7 mouse cellular contexts compared by ENCODE assay signal in genomic region chr9:66938836-66939235, GRCm38 (mm10). TPM values are rescaled to one million over a fixed set of nuclear protein-coding genes. Genes with fewer than 3 reads are reported as not detected.
DNase-seq lines count a peak whose midpoint lies in the region; ATAC-seq and TF ChIP-seq lines count a peak whose summit lies in the region.

No protein-coding gene starts in this region.

- ATAC-seq in liver, embryonic 11.5 days (replicated peaks; ENCODE audit: low FRiP score) = no peak
- peak; percentile 72 for ATAC-seq in stomach, postnatal 0 days (ENCODE audit: low FRiP score, low TSS enrichment)

- TF ChIP-seq POLR2A in lung, adult 2 months (IDR thresholded peaks at IDR 0.05; ENCODE audit: borderline replicate concordance, extremely low read depth, low read depth, low read length) = no peak

- H3K4me3 ChIP-seq in liver, embryonic 11.5 days (ENCODE audit: low read depth, low read length) = no peak overlapping the region
- no peak overlapping the region for H3K4me3 ChIP-seq in lung, adult 2 months (replicated peaks; ENCODE audit: extremely low read depth, low read depth, low read length)
- H3K4me3 ChIP-seq in stomach, postnatal 0 days (ENCODE audit: low read depth, low read length) = no peak overlapping the region

- TF ChIP-seq EP300 in stomach, postnatal 0 days (optimal IDR thresholded peaks at IDR 0.05) = no peak

- no peak overlapping the region for H3K4me2 ChIP-seq in liver, embryonic 11.5 days
- H3K4me2 ChIP-seq in stomach, postnatal 0 days (replicated peaks; ENCODE audit: low read depth) = no peak overlapping the region

- no peak overlapping the region for H3K27ac ChIP-seq in liver, embryonic 11.5 days (ENCODE audit: low read depth, low read length)
- no peak overlapping the region for H3K27ac ChIP-seq in stomach, postnatal 0 days (replicated peaks)

- peak; percentile 66 for TF ChIP-seq CTCF in lung, adult 2 months (IDR thresholded peaks at IDR 0.05; ENCODE audit: insufficient read depth, low read length)
- peak; percentile 92 for TF ChIP-seq CTCF in stomach, postnatal 0 days (IDR thresholded peaks at IDR 0.05; ENCODE audit: low read depth)

- no peaks in the 10 kb centered on the region for H3K4me1 ChIP-seq in liver, embryonic 11.5 days (replicated peaks; ENCODE audit: control insufficient read depth, insufficient read depth, low read length)
- no peaks in the 10 kb centered on the region; the same call in 1 of the 2 replicates for H3K4me1 ChIP-seq in lung, adult 2 months (ENCODE audit: control insufficient read depth, insufficient read depth, low read length)
- peaks cover 4% of the 10 kb centered on the region; the same call in 1 of the 2 replicates for H3K4me1 ChIP-seq in stomach, postnatal 0 days (replicated peaks; ENCODE audit: control insufficient read depth, insufficient read depth)

- DNase-seq in liver = peak; percentile 56
- DNase-seq in liver, embryonic 11.5 days (ENCODE audit: low spot score) = no peak
- DNase-seq in Muller cell, postnatal 12 days (ENCODE audit: inconsistent ontology term) = peak; percentile 71
- peak; percentile 72 for DNase-seq in c-Kit-positive CD71-positive TER-119-positive erythroid progenitor cells, embryonic 14.5 days (ENCODE audit: low spot score)
- DNase-seq in forelimb bud, embryonic 11.5 days (ENCODE audit: low read depth, low spot score) = peak; percentile 71
- DNase-seq in lung, adult 2 months = no peak
- DNase-seq in stomach, postnatal 0 days (ENCODE audit: low spot score) = peak; percentile 30

- no peak overlapping the region for H3K9ac ChIP-seq in liver, embryonic 11.5 days (ENCODE audit: low read depth, low read length)
- H3K9ac ChIP-seq in stomach, postnatal 0 days (ENCODE audit: low read length) = no peak overlapping the region

- WGBS in liver, embryonic 11.5 days = 5% methylated on average over 4 of the region's 4 CpGs
- WGBS in lung, adult 2 months = 3% methylated on average over 4 of the region's 4 CpGs
- WGBS in stomach, postnatal 0 days = 13% methylated on average over 4 of the region's 4 CpGs

- H3K9me3 ChIP-seq in liver, embryonic 11.5 days (ENCODE audit: control insufficient read depth, low read length) = no peaks in the 10 kb centered on the region
- no peaks in the 10 kb centered on the region for H3K9me3 ChIP-seq in stomach, postnatal 0 days (ENCODE audit: control insufficient read depth, low read length)

- no peaks in the 10 kb centered on the region for H3K27me3 ChIP-seq in liver, embryonic 11.5 days (replicated peaks; ENCODE audit: control insufficient read depth, insufficient read depth, low read length)
- H3K27me3 ChIP-seq in stomach, postnatal 0 days (ENCODE audit: control insufficient read depth, insufficient read depth, low read length) = no peaks in the 10 kb centered on the region

- H3K36me3 ChIP-seq in liver, embryonic 11.5 days (ENCODE audit: control insufficient read depth, insufficient read depth, low read length) = no peaks in the 10 kb centered on the region
- no peaks in the 10 kb centered on the region for H3K36me3 ChIP-seq in stomach, postnatal 0 days (ENCODE audit: control insufficient read depth, insufficient read depth, low read length)

RNA-seq across cellular contexts. Expression of gene Rps27l, which starts 7.0 kb away (rescaled TPM):
- 1,011 and 1,028 TPM in 2 replicates for polyA plus RNA-seq in liver, embryonic 11.5 days (2014; fragmentation: Nextera tagmentation; extraction: Ambion mirVana)
- 31.1 and 36.3 TPM in 2 replicates for polyA plus RNA-seq in lung, adult 2 months (2012; rRNA removed)
- polyA plus RNA-seq in stomach, postnatal 0 days (2015; fragmentation: Nextera tagmentation; extraction: Ambion mirVana) = 768 and 843 TPM in 2 replicates

RNA-seq across cellular contexts. Expression of gene Rab8b, which starts 19.3 kb away (rescaled TPM):
- 43.1 and 44.3 TPM in 2 replicates for polyA plus RNA-seq in liver, embryonic 11.5 days (2014; fragmentation: Nextera tagmentation; extraction: Ambion mirVana)
- 11.9 and 19.2 TPM in 2 replicates for polyA plus RNA-seq in lung, adult 2 months (2012; rRNA removed)
- polyA plus RNA-seq in stomach, postnatal 0 days (2015; fragmentation: Nextera tagmentation; extraction: Ambion mirVana) = 9.2 and 9.4 TPM in 2 replicates

RNA-seq across cellular contexts. Expression of gene Lactb, which starts 36.4 kb away (rescaled TPM):
- 11.6 and 12.7 TPM in 2 replicates for polyA plus RNA-seq in liver, embryonic 11.5 days (2014; fragmentation: Nextera tagmentation; extraction: Ambion mirVana)
- polyA plus RNA-seq in lung, adult 2 months (2012; rRNA removed) = 7.4 and 10.9 TPM in 2 replicates
- 11.8 and 12.2 TPM in 2 replicates for polyA plus RNA-seq in stomach, postnatal 0 days (2015; fragmentation: Nextera tagmentation; extraction: Ambion mirVana)

Comparison
In these comparisons a context has a peak if more than half of its experiments do, and no peak if none do; other contexts are left out.
1. DNase-seq: peak in liver (single experiment), Muller cell, postnatal 12 days (single experiment), c-Kit-positive CD71-positive TER-119-positive erythroid progenitor cells, embryonic 14.5 days (single experiment), forelimb bud, embryonic 11.5 days (single experiment) and stomach, postnatal 0 days (single experiment); none in liver, embryonic 11.5 days (single experiment) and lung, adult 2 months (single experiment).
2. RNA of gene Rps27l, which starts 7.0 kb away (polyA plus RNA-seq): 1,011 to 1,028 TPM in liver, embryonic 11.5 days and 768 to 843 TPM in stomach, postnatal 0 days; 31.1 to 36.3 TPM in lung, adult 2 months; every median in the first group is over 10 times any median in the second.